Mouse (Mus musculus) erythroblast, adult 5-6 weeks (primary cell): ENCODE measurements around the gene Nfia. TPM values are rescaled to one million over a fixed set of nuclear protein-coding genes. Genes with fewer than 3 reads are reported as not detected.
A peak's percentile ranks its signal among the peaks of the same experiment; 100 is the strongest.

ENCODE experiments used
- ATAC-seq: replicated peaks from 2 replicates; pipeline ENCODE4 v1.8.0; 2016; ENCODE audit warnings: moderate number of reproducible peaks, mild to moderate bottlenecking, moderate TSS enrichment, inconsistent platforms; ENCODE audit not compliant: poor library complexity, low FRiP score, severe bottlenecking
- total RNA-seq, 2 experiments: library from RNA; stranded (forward) in 1 of 2; stranded (reverse) in 1 of 2; fragments of 150-400 nt in 1 of 2; fragments of 200-764, 138-1000 nt in 1 of 2; gene quantifications; 2 replicates each; pipeline versions ENCODE4 v1.2.3 to v1.2.4; 2015 to 2017; ENCODE audit warnings: low replicate concordance in 2 of 2

Gene Nfia
- total RNA-seq, 2 experiments from 2014 or later, result 4.7 to 21.3 TPM

GRCm38 (mm10) chr4:97830051-97830853 is 57.7 kb downstream of the Nfia start:
- ATAC-seq, result peak; percentile 29

GRCm38 (mm10) chr4:97830935-97831608 is 58.5 kb downstream of the Nfia start:
- ATAC-seq, result peak; percentile 47

- peak; percentile 71 for ATAC-seq
These were observed 59.2 kb downstream of the Nfia start for GRCm38 (mm10) chr4:97831611-97832278.

- ATAC-seq, result no peak
These were observed 59.7 kb downstream of the Nfia start for GRCm38 (mm10) chr4:97832279-97832640.

- ATAC-seq, result no peak
These were observed 64.3 kb downstream of the Nfia start for GRCm38 (mm10) chr4:97836812-97837211.

- no peak for ATAC-seq
These were observed 65.2 kb downstream of the Nfia start for GRCm38 (mm10) chr4:97837724-97838123.

- no peak for ATAC-seq
These were observed 66.1 kb downstream of the Nfia start for GRCm38 (mm10) chr4:97838651-97839050.

- no peak for ATAC-seq
These were observed 67.0 kb downstream of the Nfia start for GRCm38 (mm10) chr4:97839406-97840101.

GRCm38 (mm10) chr4:97840227-97841062 is 67.9 kb downstream of the Nfia start:
- no peak for ATAC-seq

- ATAC-seq, result no peak
These were observed 68.6 kb downstream of the Nfia start for GRCm38 (mm10) chr4:97841063-97841595.

- ATAC-seq, result no peak
These were observed 69.2 kb downstream of the Nfia start for GRCm38 (mm10) chr4:97841745-97842144.

GRCm38 (mm10) chr4:97843981-97844690 is 71.6 kb downstream of the Nfia start:
- ATAC-seq, result no peak

GRCm38 (mm10) chr4:97844899-97845298 is 72.4 kb downstream of the Nfia start:
- no peak for ATAC-seq

- ATAC-seq, result no peak
These were observed 75.1 kb downstream of the Nfia start for GRCm38 (mm10) chr4:97847653-97848052.

- ATAC-seq, result peak; percentile 56
These were observed 78.5 kb downstream of the Nfia start for GRCm38 (mm10) chr4:97850991-97851390.

GRCm38 (mm10) chr4:97851698-97852097 is 79.2 kb downstream of the Nfia start:
- ATAC-seq, result no peak

GRCm38 (mm10) chr4:97852626-97853025 is 80.1 kb downstream of the Nfia start:
- no peak for ATAC-seq

GRCm38 (mm10) chr4:97854779-97855178 is 82.2 kb downstream of the Nfia start:
- ATAC-seq, result no peak
